Mouse (Mus musculus): ENCODE data around the gene Hnrnpc. TPM values are rescaled to one million over a fixed set of nuclear protein-coding genes. Genes with fewer than 3 reads are reported as not detected.
"Not testable (repeated sequence)": the region's sequence is repeated elsewhere in the genome, so short reads cannot be mapped to it uniquely, and the experiment has no call there.

Gene Hnrnpc
- polyA plus RNA-seq, 1 experiment, result 254 TPM

- 70% methylated on average over 4 of the region's 4 CpGs for WGBS
- Histone ChIP-seq H3K27me3 (ENCODE audit: control insufficient read depth, insufficient read depth, low read length) (no peaks in the 10 kb centered on the region), H3K27ac (ENCODE audit: insufficient read depth, low read length) (no peak overlapping the region), H3K4me3 (replicated peaks; ENCODE audit: insufficient read depth, low read depth, low read length) (no peak overlapping the region), H3K4me1 (ENCODE audit: control insufficient read depth, insufficient read depth, low read length) (peaks cover 10% of the 10 kb centered on the region)
- TF ChIP-seq CTCF (IDR thresholded peaks at IDR 0.05; ENCODE audit: borderline replicate concordance, insufficient read depth, low read depth, low read length), result no peak
- no peak for TF ChIP-seq POLR2A (IDR thresholded peaks at IDR 0.05; ENCODE audit: borderline replicate concordance, insufficient read depth, low read length)
- no peak for DNase-seq
Measured at GRCm38 (mm10) chr14:52066135-52066534, 37.7 kb downstream of the Hnrnpc start.

DNA sequence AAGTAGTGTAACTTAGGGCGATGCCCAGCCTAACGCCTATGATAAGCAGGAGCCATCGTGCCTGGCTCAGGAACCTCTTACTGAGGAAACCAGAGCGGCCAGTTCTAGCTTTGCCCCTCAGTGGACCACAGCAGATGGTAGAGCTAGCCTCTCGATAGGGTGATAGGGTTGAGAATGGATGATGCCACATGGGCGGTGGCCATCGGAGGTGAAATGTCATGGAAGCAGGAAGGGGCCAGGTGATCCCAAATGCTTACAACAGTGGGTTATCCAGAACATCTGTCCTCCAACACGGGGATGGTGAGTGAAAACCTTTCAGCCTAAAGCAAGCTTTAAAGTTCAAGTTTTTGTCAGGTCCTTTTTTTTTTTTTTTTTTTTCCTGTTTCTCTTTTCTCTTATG lies 42.0 kb downstream of the Hnrnpc start:
- H3K27me3 ChIP-seq (ENCODE audit: control insufficient read depth, insufficient read depth, low read length), result no peaks in the 10 kb centered on the region
- TF ChIP-seq CTCF (IDR thresholded peaks at IDR 0.05; ENCODE audit: borderline replicate concordance, insufficient read depth, low read depth, low read length) (no peak), POLR2A (IDR thresholded peaks at IDR 0.05; ENCODE audit: borderline replicate concordance, insufficient read depth, low read length) (no peak)
- H3K27ac ChIP-seq (ENCODE audit: insufficient read depth, low read length), result peak overlapping the region; percentile 44
- DNase-seq, result peak; percentile 64 to 67
- peaks cover 26% of the 10 kb centered on the region for H3K4me1 ChIP-seq (ENCODE audit: control insufficient read depth, insufficient read depth, low read length)
- 61% methylated on average over 8 of the region's 8 CpGs for WGBS
- no peak overlapping the region for H3K4me3 ChIP-seq (replicated peaks; ENCODE audit: insufficient read depth, low read depth, low read length)

DNA sequence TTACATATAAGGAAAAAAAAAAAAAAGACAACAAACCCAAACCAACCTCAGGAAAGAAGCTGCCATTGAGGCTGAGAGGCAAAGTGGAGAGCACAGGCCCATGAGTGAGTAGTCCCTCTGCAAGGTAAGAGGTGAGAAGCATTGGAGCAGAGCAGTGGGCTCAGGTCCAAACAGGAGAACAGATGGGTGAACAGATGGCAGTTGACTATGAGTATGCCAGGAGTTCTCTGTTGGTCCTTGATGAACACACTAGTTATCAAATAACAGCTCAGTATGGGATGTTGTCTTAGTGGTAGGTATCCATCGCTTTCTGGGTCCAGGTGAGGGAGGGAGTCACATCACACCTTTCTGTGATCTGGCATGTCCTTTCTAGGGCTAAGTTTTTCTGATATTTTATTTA lies 43.0 kb downstream of the Hnrnpc start:
- Histone ChIP-seq H3K4me3 (replicated peaks; ENCODE audit: insufficient read depth, low read depth, low read length) (no peak overlapping the region), H3K27ac (ENCODE audit: insufficient read depth, low read length) (peak overlapping the region; percentile 95; the same call in 1 of the 2 replicates), H3K4me1 (ENCODE audit: control insufficient read depth, insufficient read depth, low read length) (peaks cover 26% of the 10 kb centered on the region), H3K27me3 (ENCODE audit: control insufficient read depth, insufficient read depth, low read length) (no peaks in the 10 kb centered on the region)
- DNase-seq, result peak; percentile 98 to 99
- TF ChIP-seq POLR2A (IDR thresholded peaks at IDR 0.05; ENCODE audit: borderline replicate concordance, insufficient read depth, low read length), result no peak
- no peak for TF ChIP-seq CTCF (IDR thresholded peaks at IDR 0.05; ENCODE audit: borderline replicate concordance, insufficient read depth, low read depth, low read length)
- WGBS, result 19% methylated on average over 1 of the region's 1 CpGs

DNA sequence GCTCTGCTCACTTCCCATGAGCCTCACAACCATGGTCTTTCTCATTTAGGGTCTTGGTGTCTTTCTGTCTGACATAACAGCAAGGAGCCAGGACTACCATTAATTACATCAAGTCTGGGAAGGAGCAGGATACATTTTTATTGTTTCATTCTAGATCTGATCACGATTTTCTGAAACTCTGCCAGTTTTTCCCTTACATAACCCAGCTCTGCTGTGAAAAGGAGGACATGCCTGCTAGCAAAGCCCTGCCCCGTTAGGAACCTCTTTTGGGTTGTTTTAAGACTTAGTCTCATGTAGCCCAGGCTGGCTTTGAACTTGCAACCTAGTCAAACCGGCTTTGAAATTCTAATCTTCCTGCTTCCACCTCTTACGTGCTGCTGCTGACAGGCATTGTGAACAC lies 43.8 kb downstream of the Hnrnpc start:
- WGBS, result 27% methylated on average over 4 of the region's 4 CpGs

DNA sequence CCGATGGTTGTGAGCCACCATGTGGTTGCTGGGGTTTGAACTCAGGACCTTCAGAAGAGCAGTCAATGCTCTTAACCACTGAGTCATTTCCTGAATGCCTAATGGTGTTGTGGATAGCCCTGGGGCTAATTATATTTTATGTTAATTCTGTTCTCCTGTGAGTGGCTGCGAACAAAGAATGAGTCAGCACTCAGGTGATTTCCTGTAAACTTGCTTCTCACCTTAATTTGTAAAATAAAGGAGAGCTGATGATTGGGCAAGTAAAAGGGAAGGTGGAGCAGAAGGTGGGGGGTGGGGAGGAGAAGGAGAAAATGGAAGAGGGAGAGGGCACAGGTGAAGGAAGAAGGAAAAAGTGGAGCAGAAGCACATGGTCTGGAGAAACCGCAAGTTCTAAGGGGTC lies 51.1 kb downstream of the Hnrnpc start:
- not testable (repeated sequence) for H3K27ac ChIP-seq (ENCODE audit: insufficient read depth, low read length); H3K4me3 ChIP-seq (replicated peaks; ENCODE audit: insufficient read depth, low read depth, low read length); DNase-seq; H3K27me3 ChIP-seq (ENCODE audit: control insufficient read depth, insufficient read depth, low read length); H3K4me1 ChIP-seq (ENCODE audit: control insufficient read depth, insufficient read depth, low read length)
- 92% methylated on average over 3 of the region's 3 CpGs for WGBS

More for the DNA sequence above, 43.8 kb downstream of the Hnrnpc start:
- peaks cover 26% of the 10 kb centered on the region for H3K4me1 ChIP-seq (ENCODE audit: control insufficient read depth, insufficient read depth, low read length)
- DNase-seq, result peak; percentile 57 to 83
- H3K27ac ChIP-seq (ENCODE audit: insufficient read depth, low read length), result peak overlapping the region; percentile 95; the same call in 1 of the 2 replicates
- no peak overlapping the region for H3K4me3 ChIP-seq (replicated peaks; ENCODE audit: insufficient read depth, low read depth, low read length)
- H3K27me3 ChIP-seq (ENCODE audit: control insufficient read depth, insufficient read depth, low read length), result no peaks in the 10 kb centered on the region
- TF ChIP-seq CTCF (IDR thresholded peaks at IDR 0.05; ENCODE audit: borderline replicate concordance, insufficient read depth, low read depth, low read length) (no peak), POLR2A (IDR thresholded peaks at IDR 0.05; ENCODE audit: borderline replicate concordance, insufficient read depth, low read length) (no peak)

DNA sequence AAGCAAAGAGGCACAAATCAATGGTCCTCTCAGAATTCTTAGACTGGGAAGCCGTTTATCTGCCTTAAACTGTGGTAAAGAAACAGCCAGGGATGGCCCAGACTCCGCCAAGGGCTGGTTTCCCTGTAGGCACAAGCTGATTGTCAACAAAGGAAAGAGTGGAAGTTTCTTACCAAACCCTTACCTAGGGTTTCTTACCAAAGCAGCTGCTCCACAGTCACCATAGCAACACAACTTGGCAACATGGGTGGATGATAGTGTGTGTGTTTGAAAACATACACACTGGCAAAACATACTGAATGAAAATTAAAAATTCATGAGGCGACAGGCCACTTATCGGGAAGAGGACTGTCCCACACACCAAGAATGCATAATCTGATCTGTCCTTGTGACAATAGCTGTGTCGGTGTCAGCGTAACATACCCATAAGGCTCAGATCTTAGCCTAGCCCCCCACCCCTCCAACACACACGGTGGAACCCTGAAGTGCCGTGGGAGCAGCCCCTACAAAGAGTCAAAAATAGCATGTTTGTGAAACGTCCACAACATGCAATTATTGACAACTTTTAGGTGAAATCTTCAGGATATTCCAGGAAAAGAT lies 57.8 kb downstream of the Hnrnpc start:
- Histone ChIP-seq H3K27me3 (ENCODE audit: control insufficient read depth, insufficient read depth, low read length) (no peaks in the 10 kb centered on the region), H3K4me3 (replicated peaks; ENCODE audit: insufficient read depth, low read depth, low read length) (no peak overlapping the region), H3K4me1 (ENCODE audit: control insufficient read depth, insufficient read depth, low read length) (peaks cover 8% of the 10 kb centered on the region; the same call in 1 of the 2 replicates), H3K27ac (ENCODE audit: insufficient read depth, low read length) (no peak overlapping the region)
- DNase-seq, result no peak
- WGBS, result 69% methylated on average over 9 of the region's 9 CpGs
- TF ChIP-seq CTCF (IDR thresholded peaks at IDR 0.05; ENCODE audit: borderline replicate concordance, insufficient read depth, low read depth, low read length) (no peak), POLR2A (IDR thresholded peaks at IDR 0.05; ENCODE audit: borderline replicate concordance, insufficient read depth, low read length) (no peak)

GRCm38 (mm10) chr14:52044901-52045678 lies 58.7 kb downstream of the Hnrnpc start:
- TF ChIP-seq CTCF (IDR thresholded peaks at IDR 0.05; ENCODE audit: borderline replicate concordance, insufficient read depth, low read depth, low read length) (peak; percentile 65; the same call in 1 of the 2 replicates), POLR2A (IDR thresholded peaks at IDR 0.05; ENCODE audit: borderline replicate concordance, insufficient read depth, low read length) (no peak)
- peaks cover 8% of the 10 kb centered on the region; the same call in 1 of the 2 replicates for H3K4me1 ChIP-seq (ENCODE audit: control insufficient read depth, insufficient read depth, low read length)
- no peak overlapping the region for H3K4me3 ChIP-seq (replicated peaks; ENCODE audit: insufficient read depth, low read depth, low read length)
- no peak overlapping the region for H3K27ac ChIP-seq (ENCODE audit: insufficient read depth, low read length)
- DNase-seq, result peak; percentile 58 to 61
- 16% methylated on average over 8 of the region's 8 CpGs for WGBS
- H3K27me3 ChIP-seq (ENCODE audit: control insufficient read depth, insufficient read depth, low read length), result no peaks in the 10 kb centered on the region

- 44% methylated on average over 6 of the region's 6 CpGs for WGBS
Measured at GRCm38 (mm10) chr14:52043446-52043845, 60.4 kb downstream of the Hnrnpc start.

GRCm38 (mm10) chr14:52042359-52042758 lies 61.5 kb downstream of the Hnrnpc start, which contains the start of gene Olfr221:
Gene Olfr221 (minus strand): TSS chr14:52042459.
- H3K27me3 ChIP-seq (ENCODE audit: control insufficient read depth, insufficient read depth, low read length); H3K27ac ChIP-seq (ENCODE audit: insufficient read depth, low read length); H3K4me3 ChIP-seq (replicated peaks; ENCODE audit: insufficient read depth, low read depth, low read length); H3K4me1 ChIP-seq (ENCODE audit: control insufficient read depth, insufficient read depth, low read length); DNase-seq: not testable (repeated sequence)
- WGBS, result 66% methylated on average over 3 of the region's 3 CpGs

More at GRCm38 (mm10) chr14:52043446-52043845, 60.4 kb downstream of the Hnrnpc start:
- H3K4me3 ChIP-seq (replicated peaks; ENCODE audit: insufficient read depth, low read depth, low read length), result no peak overlapping the region
- no peak overlapping the region for H3K27ac ChIP-seq (ENCODE audit: insufficient read depth, low read length)
- TF ChIP-seq POLR2A (IDR thresholded peaks at IDR 0.05; ENCODE audit: borderline replicate concordance, insufficient read depth, low read length), result no peak
- no peak for TF ChIP-seq CTCF (IDR thresholded peaks at IDR 0.05; ENCODE audit: borderline replicate concordance, insufficient read depth, low read depth, low read length)
- no peak for DNase-seq
- no peaks in the 10 kb centered on the region for H3K27me3 ChIP-seq (ENCODE audit: control insufficient read depth, insufficient read depth, low read length)
- peaks cover 8% of the 10 kb centered on the region; the same call in 1 of the 2 replicates for H3K4me1 ChIP-seq (ENCODE audit: control insufficient read depth, insufficient read depth, low read length)
